Mouse (Mus musculus): ENCODE measurements around the gene Stxbp3. TPM values are rescaled to one million over a fixed set of nuclear protein-coding genes. Genes with fewer than 3 reads are reported as not detected.
"Not testable (repeated sequence)": the region's sequence is repeated elsewhere in the genome, so short reads cannot be mapped to it uniquely, and the experiment has no call there.

The Stxbp3 gene
- total RNA-seq, 2 experiments from 2014 or later, result 25.1 to 27.8 TPM

GRCm38 (mm10) chr3:108851996-108852697 lies 11.8 kb upstream of the Stxbp3 start:
- TF ChIP-seq CTCF (conservative IDR thresholded peaks at IDR 0.05), result no peak; the same call in 1 of the 2 replicates
- Histone ChIP-seq H3K27ac (peak overlapping the region; percentile 89; the same call in 1 of the 2 replicates), H3K4me3 (no peak overlapping the region)
- no peak for DNase-seq (ENCODE audit: low spot score in 2 of 2)

- DNase-seq (ENCODE audit: low spot score in 2 of 2), result no peak
- 0 out of 2 replicates have a peak overlapping the region, but pooled peaks have one; percentile 89 for H3K27ac ChIP-seq
- H3K4me3 ChIP-seq, result no peak overlapping the region
- peak; percentile 15 for TF ChIP-seq CTCF (conservative IDR thresholded peaks at IDR 0.05)
Observed at GRCm38 (mm10) chr3:108851554-108851953, 11.2 kb upstream of the Stxbp3 start.

GRCm38 (mm10) chr3:108851075-108851474 lies 10.7 kb upstream of the Stxbp3 start:
- no peak for TF ChIP-seq CTCF (conservative IDR thresholded peaks at IDR 0.05)
- H3K27ac ChIP-seq, result no peak overlapping the region
- no peak for DNase-seq (ENCODE audit: low spot score in 2 of 2)
- H3K4me3 ChIP-seq, result no peak overlapping the region

- no peak for TF ChIP-seq CTCF (conservative IDR thresholded peaks at IDR 0.05)
- Histone ChIP-seq H3K27ac (no peak overlapping the region), H3K4me3 (no peak overlapping the region)
- no peak for DNase-seq (ENCODE audit: low spot score in 2 of 2)
Observed at GRCm38 (mm10) chr3:108850506-108850905, 10.2 kb upstream of the Stxbp3 start.

GRCm38 (mm10) chr3:108846616-108847015 lies 6.3 kb upstream of the Stxbp3 start:
- DNase-seq (ENCODE audit: low spot score in 2 of 2), result no peak
- no peak for TF ChIP-seq CTCF (conservative IDR thresholded peaks at IDR 0.05)
- Histone ChIP-seq H3K4me3 (no peak overlapping the region), H3K27ac (no peak overlapping the region)

GRCm38 (mm10) chr3:108844521-108844920 lies 4.2 kb upstream of the Stxbp3 start:
- H3K4me3 ChIP-seq, result no peak overlapping the region
- no peak for DNase-seq (ENCODE audit: low spot score in 2 of 2)
- no peak for TF ChIP-seq CTCF (conservative IDR thresholded peaks at IDR 0.05)
- no peak overlapping the region for H3K27ac ChIP-seq

GRCm38 (mm10) chr3:108844026-108844425 lies 3.7 kb upstream of the Stxbp3 start:
- Histone ChIP-seq H3K27ac (no peak overlapping the region), H3K4me3 (no peak overlapping the region)
- no peak for DNase-seq (ENCODE audit: low spot score in 2 of 2)
- TF ChIP-seq CTCF (conservative IDR thresholded peaks at IDR 0.05), result no peak

- Histone ChIP-seq H3K4me3 (no peak overlapping the region), H3K27ac (no peak overlapping the region; the same call in 1 of the 2 replicates)
- no peak for TF ChIP-seq CTCF (conservative IDR thresholded peaks at IDR 0.05)
- DNase-seq (ENCODE audit: low spot score in 2 of 2), result no peak
Observed at GRCm38 (mm10) chr3:108840716-108841054, 359 bp upstream of the Stxbp3 start.

GRCm38 (mm10) chr3:108839647-108839999 lies 703 bp downstream of the Stxbp3 start:
- no peak for TF ChIP-seq CTCF (conservative IDR thresholded peaks at IDR 0.05)
- Histone ChIP-seq H3K4me3 (peak overlapping the region; percentile 88), H3K27ac (peak overlapping the region; percentile 97)
- no peak for DNase-seq (ENCODE audit: low spot score in 2 of 2)

- no peak for DNase-seq (ENCODE audit: low spot score in 2 of 2)
- TF ChIP-seq CTCF (conservative IDR thresholded peaks at IDR 0.05), result no peak
- H3K27ac ChIP-seq, result peak overlapping the region; percentile 97; the same call in 1 of the 2 replicates
- peak overlapping the region; percentile 88 for H3K4me3 ChIP-seq
Observed at GRCm38 (mm10) chr3:108838980-108839379, 1.3 kb downstream of the Stxbp3 start.

- TF ChIP-seq CTCF (conservative IDR thresholded peaks at IDR 0.05), result no peak
- no peak overlapping the region for H3K27ac ChIP-seq
- no peak for DNase-seq (ENCODE audit: low spot score in 2 of 2)
- no peak overlapping the region for H3K4me3 ChIP-seq
Observed at GRCm38 (mm10) chr3:108836931-108837330, 3.4 kb downstream of the Stxbp3 start.

- DNase-seq (ENCODE audit: low spot score in 2 of 2); H3K4me3 ChIP-seq: not testable (repeated sequence)
Observed at GRCm38 (mm10) chr3:108833717-108834116, 6.6 kb downstream of the Stxbp3 start.

GRCm38 (mm10) chr3:108831750-108832149 lies 8.6 kb downstream of the Stxbp3 start:
- no peak for DNase-seq (ENCODE audit: low spot score in 2 of 2)
- no peak for TF ChIP-seq CTCF (conservative IDR thresholded peaks at IDR 0.05)
- no peak overlapping the region for H3K4me3 ChIP-seq
- no peak overlapping the region for H3K27ac ChIP-seq

More at GRCm38 (mm10) chr3:108833717-108834116, 6.6 kb downstream of the Stxbp3 start:
- H3K27ac ChIP-seq, result not testable (repeated sequence)

GRCm38 (mm10) chr3:108830493-108830892 lies 9.8 kb downstream of the Stxbp3 start:
- TF ChIP-seq CTCF (conservative IDR thresholded peaks at IDR 0.05), result no peak
- DNase-seq (ENCODE audit: low spot score in 2 of 2), result no peak

More at GRCm38 (mm10) chr3:108830493-108830892, 9.8 kb downstream of the Stxbp3 start:
- Histone ChIP-seq H3K27ac (peak overlapping the region; percentile 10; the same call in 1 of the 2 replicates), H3K4me3 (no peak overlapping the region)
